Comparison of ENCODE assay signal across 12 mouse cellular contexts in the genomic region with DNA sequence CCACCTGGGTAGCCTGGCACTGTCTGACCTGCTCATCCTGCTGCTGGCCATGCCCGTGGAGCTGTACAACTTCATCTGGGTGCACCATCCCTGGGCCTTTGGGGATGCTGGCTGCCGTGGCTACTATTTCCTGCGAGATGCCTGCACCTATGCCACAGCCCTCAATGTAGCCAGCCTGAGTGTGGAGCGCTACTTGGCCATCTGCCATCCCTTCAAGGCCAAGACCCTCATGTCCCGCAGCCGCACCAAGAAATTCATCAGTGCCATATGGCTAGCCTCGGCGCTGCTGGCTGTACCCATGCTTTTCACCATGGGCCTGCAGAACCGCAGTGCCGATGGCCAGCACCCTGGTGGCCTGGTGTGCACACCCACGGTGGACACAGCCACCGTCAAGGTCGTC. TPM values are rescaled to one million over a fixed set of nuclear protein-coding genes. Genes with fewer than 3 reads are reported as not detected.
DNase-seq lines count a peak whose midpoint lies in the region; ATAC-seq lines count a peak whose summit lies in the region.
"Had no signal": no experiment of that assay in that cellular context is flagged by ENCODE, and none has a peak within 500 bp of the region (broad histone marks: within the 10 kb centered on the region; RNA-seq: fewer than 3 reads in every experiment).

No protein-coding gene starts in this region.

- H3K27ac ChIP-seq in heart, embryonic 10.5 days, result no peak overlapping the region
- no peak overlapping the region for H3K27ac ChIP-seq in midbrain, embryonic 13.5 days
- H3K27ac ChIP-seq in midbrain, embryonic 10.5 days (replicated peaks), result no peak overlapping the region
- no peak overlapping the region for H3K27ac ChIP-seq in hindbrain, embryonic 15.5 days (replicated peaks)
- H3K27ac ChIP-seq in stomach, embryonic 15.5 days, result peak overlapping the region; percentile 52

- no peaks in the 10 kb centered on the region for H3K36me3 ChIP-seq in heart, embryonic 10.5 days
- H3K36me3 ChIP-seq in midbrain, embryonic 13.5 days, result no peaks in the 10 kb centered on the region
- no peaks in the 10 kb centered on the region for H3K36me3 ChIP-seq in midbrain, embryonic 10.5 days
- no peaks in the 10 kb centered on the region for H3K36me3 ChIP-seq in hindbrain, embryonic 15.5 days
- no peaks in the 10 kb centered on the region for H3K36me3 ChIP-seq in stomach, embryonic 15.5 days

- H3K9ac ChIP-seq in midbrain, embryonic 13.5 days (replicated peaks), result no peak overlapping the region
- H3K9ac ChIP-seq in hindbrain, embryonic 15.5 days, result no peak overlapping the region
- no peak overlapping the region for H3K9ac ChIP-seq in stomach, embryonic 15.5 days

- H3K27me3 ChIP-seq in heart, embryonic 10.5 days (ENCODE audit: insufficient read depth, poor library complexity, severe bottlenecking), result peaks cover 74% of the 10 kb centered on the region
- peaks cover 86% of the 10 kb centered on the region for H3K27me3 ChIP-seq in midbrain, embryonic 13.5 days
- H3K27me3 ChIP-seq in midbrain, embryonic 10.5 days (ENCODE audit: low read depth, poor library complexity, severe bottlenecking), result peaks cover 99% of the 10 kb centered on the region
- peaks cover 33% of the 10 kb centered on the region for H3K27me3 ChIP-seq in hindbrain, embryonic 15.5 days
- H3K27me3 ChIP-seq in stomach, embryonic 15.5 days (replicated peaks), result peaks cover 40% of the 10 kb centered on the region

- no peak for ATAC-seq in midbrain, embryonic 13.5 days
- ATAC-seq in hindbrain, embryonic 15.5 days (ENCODE audit: low FRiP score, low read depth), result no peak
- no peak for ATAC-seq in stomach, embryonic 15.5 days (ENCODE audit: insufficient read depth, low FRiP score, low read depth)
- ATAC-seq: Patski had no signal

- 0 out of 2 replicates have a peak overlapping the region, but pooled peaks have one; percentile 2 for H3K4me3 ChIP-seq in heart, embryonic 10.5 days
- no peak overlapping the region; the same call in 1 of the 2 replicates for H3K4me3 ChIP-seq in midbrain, embryonic 13.5 days (replicated peaks)
- H3K4me3 ChIP-seq in midbrain, embryonic 10.5 days, result no peak overlapping the region
- H3K4me3 ChIP-seq in hindbrain, embryonic 15.5 days, result peak overlapping the region; percentile 44
- no peak overlapping the region for H3K4me3 ChIP-seq in stomach, embryonic 15.5 days (replicated peaks)

- H3K9me3 ChIP-seq in heart, embryonic 10.5 days, result no peaks in the 10 kb centered on the region
- H3K9me3 ChIP-seq in midbrain, embryonic 13.5 days, result no peaks in the 10 kb centered on the region
- no peaks in the 10 kb centered on the region for H3K9me3 ChIP-seq in midbrain, embryonic 10.5 days (replicated peaks)
- no peaks in the 10 kb centered on the region for H3K9me3 ChIP-seq in hindbrain, embryonic 15.5 days
- H3K9me3 ChIP-seq in stomach, embryonic 15.5 days, result no peaks in the 10 kb centered on the region

- H3K4me1 ChIP-seq in heart, embryonic 10.5 days, result peaks cover 38% of the 10 kb centered on the region
- H3K4me1 ChIP-seq in midbrain, embryonic 13.5 days (replicated peaks), result peaks cover 27% of the 10 kb centered on the region
- peaks cover 35% of the 10 kb centered on the region for H3K4me1 ChIP-seq in midbrain, embryonic 10.5 days
- H3K4me1 ChIP-seq in hindbrain, embryonic 15.5 days (replicated peaks), result peaks cover 23% of the 10 kb centered on the region
- peaks cover 24% of the 10 kb centered on the region for H3K4me1 ChIP-seq in stomach, embryonic 15.5 days

- intact Hi-C loops in heart, postnatal 14 days (cut with DNase I), result no loop called here

- H3K4me2 ChIP-seq in midbrain, embryonic 13.5 days (replicated peaks), result peak overlapping the region; percentile 57; the same call in 1 of the 2 replicates
- H3K4me2 ChIP-seq in hindbrain, embryonic 15.5 days, result peak overlapping the region; percentile 90
- peak overlapping the region; percentile 65 for H3K4me2 ChIP-seq in stomach, embryonic 15.5 days

- no peak for DNase-seq in heart, embryonic 10.5 days (ENCODE audit: low spot score)
- DNase-seq in heart, postnatal 14 days, result no peak
- DNase-seq in midbrain, embryonic 10.5 days (ENCODE audit: low spot score), result no peak
- no peak for DNase-seq in retina, embryonic 14.5 days (ENCODE audit: low spot score)
- DNase-seq in lung, postnatal 10 days, result no peak
- DNase-seq: heart, postnatal 10 days had no signal

- WGBS in heart, embryonic 10.5 days, result 31% methylated on average over 13 of the region's 13 CpGs
- 50% methylated on average over 13 of the region's 13 CpGs for WGBS in midbrain, embryonic 13.5 days
- 52% methylated on average over 13 of the region's 13 CpGs for WGBS in midbrain, embryonic 10.5 days
- 32% methylated on average over 13 of the region's 13 CpGs for WGBS in hindbrain, embryonic 15.5 days
- 39% methylated on average over 13 of the region's 13 CpGs for WGBS in stomach, embryonic 15.5 days

RNA-seq across cellular contexts. Expression of a gene that starts 0.9 kb away (rescaled TPM):
- 0.12 and 0.26 TPM in 2 replicates for polyA plus RNA-seq in heart, embryonic 10.5 days (2016; fragmentation: Nextera tagmentation; extraction: Ambion mirVana)
- total RNA-seq in heart, postnatal 14 days (2021), result not detected
- polyA plus RNA-seq in midbrain, embryonic 13.5 days (2015; fragmentation: Nextera tagmentation; extraction: Ambion mirVana), result 1.2 and 1.3 TPM in 2 replicates
- polyA plus RNA-seq in midbrain, embryonic 10.5 days (2016; fragmentation: Nextera tagmentation; extraction: Ambion mirVana), result 0.10 and 0.24 TPM in 2 replicates
- polyA plus RNA-seq in hindbrain, embryonic 15.5 days (2015; fragmentation: Nextera tagmentation; extraction: Ambion mirVana), result 2.7 and 2.8 TPM in 2 replicates
- 0.89 and 1.3 TPM in 2 replicates for polyA plus RNA-seq in stomach, embryonic 15.5 days (2015; fragmentation: Nextera tagmentation; extraction: Ambion mirVana)
- total RNA-seq: liver, adult 2 months; megakaryocyte progenitor cell, adult 5-6 weeks had no signal
- polyA plus RNA-seq: liver, adult 2 months; Patski had no signal

RNA-seq across cellular contexts. Expression of a gene that starts 44.7 kb away (rescaled TPM):
- polyA plus RNA-seq in heart, embryonic 10.5 days (2016; fragmentation: Nextera tagmentation; extraction: Ambion mirVana), result 0.59 and 0.60 TPM in 2 replicates
- under 1 TPM; 0.12 to 0.41 TPM for total RNA-seq in heart, postnatal 14 days (2021)
- polyA plus RNA-seq in midbrain, embryonic 13.5 days (2015; fragmentation: Nextera tagmentation; extraction: Ambion mirVana), result 1.6 and 1.9 TPM in 2 replicates
- polyA plus RNA-seq in midbrain, embryonic 10.5 days (2016; fragmentation: Nextera tagmentation; extraction: Ambion mirVana), result 5.3 and 6.7 TPM in 2 replicates
- 1.9 and 2.2 TPM in 2 replicates for polyA plus RNA-seq in hindbrain, embryonic 15.5 days (2015; fragmentation: Nextera tagmentation; extraction: Ambion mirVana)
- 3.1 and 4.0 TPM in 2 replicates for polyA plus RNA-seq in stomach, embryonic 15.5 days (2015; fragmentation: Nextera tagmentation; extraction: Ambion mirVana)

Comparison
In these comparisons a context has a peak if more than half of its experiments do, and no peak if none do; other contexts are left out.
1. H3K4me3 ChIP-seq: peak in heart, embryonic 10.5 days (single experiment) and hindbrain, embryonic 15.5 days (single experiment); none in midbrain, embryonic 13.5 days (single experiment), midbrain, embryonic 10.5 days (single experiment) and stomach, embryonic 15.5 days (single experiment).
2. Peak in every context shown above with its lines, with median percentiles within 50 percentile points of each other: H3K4me2 ChIP-seq.